Mouse (Mus musculus) kidney, postnatal 25 days (tissue): Measurements from ENCODE around the gene Ddx23.
A peak's percentile ranks its signal among the peaks of the same experiment; 100 is the strongest.

Experiments used
- DNase-seq, 2 experiments: peaks; one replicate each; pipeline ENCODE4 v3.0.0; 2021; ENCODE audit warnings: mixed read lengths in 2 of 2

Ddx23 gene

DNA sequence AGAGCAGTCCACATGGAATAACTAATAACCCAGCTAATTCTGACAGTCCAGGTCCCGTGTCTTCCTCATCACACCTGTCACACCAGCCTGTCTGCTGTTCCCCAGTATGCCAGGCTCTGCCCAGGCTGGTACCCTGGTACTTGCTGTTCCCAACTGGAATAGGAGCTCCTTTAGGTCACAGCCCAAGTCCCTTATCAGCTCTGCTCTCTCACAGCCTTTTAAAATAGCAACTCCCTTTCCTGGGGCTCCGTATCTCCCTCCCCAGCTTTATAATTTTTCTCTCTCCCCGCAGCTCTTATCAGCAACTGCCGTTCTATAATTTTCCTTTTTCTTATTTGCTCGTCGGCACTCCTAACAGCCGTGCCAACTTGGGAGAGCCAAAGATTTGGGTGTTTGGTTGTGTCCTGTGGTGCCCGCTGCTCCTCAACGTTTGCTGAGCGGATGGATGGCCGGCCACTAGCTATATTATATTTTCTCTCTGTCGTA is 56.6 kb downstream of the Ddx23 start:
- DNase-seq, result no peak

DNA sequence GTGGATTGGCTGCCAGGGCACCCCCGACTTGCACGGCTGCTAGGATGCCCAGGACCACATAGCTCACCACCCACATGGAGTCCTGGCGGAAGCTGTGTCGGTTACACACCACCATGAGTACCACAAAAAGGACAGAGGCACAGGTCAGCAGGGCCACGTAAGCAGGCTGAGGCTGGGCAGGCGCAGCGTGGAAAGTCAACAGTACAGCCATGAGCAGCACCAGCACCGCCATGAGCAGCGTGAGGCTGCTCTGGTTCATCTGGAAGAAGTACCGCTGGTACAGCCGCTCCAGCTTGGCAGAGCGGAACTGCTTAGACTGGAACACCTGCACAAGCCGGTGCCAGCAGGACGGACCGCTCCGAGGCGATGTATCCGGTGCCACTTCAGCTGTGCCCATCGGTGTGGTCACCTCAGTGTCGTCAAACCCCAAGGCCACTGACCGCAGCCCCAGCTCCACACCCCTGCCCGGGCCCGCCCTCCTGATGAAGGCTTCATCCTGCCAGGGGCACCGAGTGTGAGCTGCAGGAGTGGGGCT is 58.6 kb downstream of the Ddx23 start:
- peak; percentile 37 to 81 for DNase-seq

DNA sequence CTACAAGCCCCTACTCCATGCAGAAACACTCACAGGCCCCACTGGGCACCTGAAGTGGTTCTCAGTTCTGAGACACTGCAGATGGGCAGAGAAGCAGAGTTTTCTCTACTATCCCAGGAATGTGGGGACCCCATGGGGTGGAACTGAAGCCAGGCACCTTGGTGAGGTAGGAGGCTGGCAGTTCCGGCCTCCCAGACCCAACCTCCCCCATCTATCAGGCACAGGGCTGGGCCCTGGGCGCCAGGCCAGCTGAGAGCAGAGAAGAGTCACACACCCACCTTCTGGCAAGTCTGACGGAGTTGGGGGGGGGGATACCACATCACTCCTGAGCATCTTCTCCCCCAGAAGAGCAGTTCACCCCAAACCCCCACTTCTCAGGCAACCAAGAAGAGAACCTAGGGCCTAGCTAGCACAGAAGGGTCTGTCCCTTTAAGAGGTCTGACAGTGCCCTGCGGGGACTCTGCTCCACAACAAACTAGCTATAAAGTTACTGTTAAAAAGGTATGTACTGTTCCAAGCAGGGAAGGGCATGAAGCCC is 59.7 kb downstream of the Ddx23 start:
- peak; percentile 60 to 78 for DNase-seq

DNA sequence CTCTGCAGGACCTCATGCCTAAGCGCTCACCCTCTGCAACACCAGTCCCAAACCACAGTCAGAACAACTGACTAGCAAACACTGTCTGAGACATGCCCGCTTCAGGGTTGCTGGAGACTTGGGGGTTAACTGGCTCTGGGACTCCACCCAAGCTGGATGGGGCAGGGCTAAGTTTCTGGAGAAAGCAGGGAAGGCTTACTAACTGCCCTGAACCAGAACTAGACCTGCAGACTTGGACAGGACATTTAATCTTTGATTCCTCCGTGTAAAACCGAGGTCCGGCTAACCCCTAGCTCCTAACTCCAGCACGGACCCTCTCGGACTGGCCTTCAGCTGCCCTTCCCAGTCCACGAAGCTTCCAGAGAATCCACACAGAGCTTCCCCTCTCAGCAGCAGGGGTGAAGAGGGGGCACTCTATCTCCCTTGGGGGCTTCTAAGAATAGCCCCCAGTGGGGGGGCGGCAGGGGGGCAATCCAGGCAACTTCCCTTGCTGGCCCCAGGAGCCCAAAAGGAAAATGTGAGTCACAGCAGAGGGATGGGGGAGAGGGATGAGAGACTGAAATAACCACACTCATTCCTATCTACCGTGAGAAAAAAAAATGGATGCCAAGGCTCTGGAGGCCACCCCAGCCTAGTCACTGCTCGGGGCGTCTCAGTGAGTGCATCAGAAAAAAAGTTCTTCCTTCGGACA is 60.4 kb downstream of the Ddx23 start:
- peak; percentile 46 to 72 for DNase-seq

DNA sequence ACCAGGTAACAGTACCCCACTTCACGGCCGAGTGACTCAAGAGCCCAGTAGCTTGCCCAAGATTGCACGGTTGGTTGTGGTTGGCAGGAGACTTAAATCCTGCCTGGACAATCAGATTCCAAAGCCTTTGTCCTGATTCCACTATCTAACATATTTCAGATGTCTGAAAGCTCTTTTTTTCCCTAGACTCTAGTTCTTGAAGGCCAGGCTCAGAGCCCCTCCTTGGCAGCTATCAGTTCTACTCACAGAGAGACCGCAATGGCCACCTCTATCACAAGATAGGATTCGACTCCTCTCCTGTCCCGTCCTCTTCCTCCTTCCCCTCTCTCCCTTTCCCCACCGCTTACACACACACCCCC is 60.9 kb downstream of the Ddx23 start:
- peak in 1 of 2 experiments; percentile 37 for DNase-seq

DNA sequence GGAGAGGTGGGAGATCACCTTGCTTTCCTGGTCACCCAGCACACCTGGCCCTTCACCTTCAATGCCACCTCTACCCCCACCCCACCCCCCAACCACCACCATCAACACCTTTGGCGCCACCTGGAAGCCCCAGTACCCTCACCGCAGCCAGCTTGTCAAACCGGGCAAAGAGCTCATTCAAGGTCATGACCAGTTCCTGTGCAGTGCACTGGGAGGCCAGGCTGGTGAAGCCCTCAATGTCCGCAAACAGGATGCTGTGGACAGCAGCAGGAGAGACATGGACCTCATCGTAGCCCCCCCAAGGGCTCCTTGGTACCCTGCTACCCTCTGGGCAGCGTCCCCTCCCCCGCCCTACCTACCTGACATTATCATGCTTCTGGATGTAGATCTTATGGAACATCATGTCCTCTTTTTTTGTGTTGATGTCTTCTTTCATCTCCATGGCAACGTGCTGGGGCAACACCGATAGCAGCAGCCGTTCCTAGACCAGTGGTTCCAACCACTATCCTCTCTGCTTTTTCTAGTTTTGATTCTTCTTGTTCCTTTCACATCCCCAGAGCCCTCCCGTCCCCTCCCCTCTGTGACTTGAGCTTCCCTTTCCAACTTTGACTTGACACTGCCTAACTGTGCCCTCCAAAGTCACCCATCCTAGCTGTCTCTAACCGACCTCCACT is 62.5 kb downstream of the Ddx23 start:
- DNase-seq, result peak in 1 of 2 experiments; percentile 37

DNA sequence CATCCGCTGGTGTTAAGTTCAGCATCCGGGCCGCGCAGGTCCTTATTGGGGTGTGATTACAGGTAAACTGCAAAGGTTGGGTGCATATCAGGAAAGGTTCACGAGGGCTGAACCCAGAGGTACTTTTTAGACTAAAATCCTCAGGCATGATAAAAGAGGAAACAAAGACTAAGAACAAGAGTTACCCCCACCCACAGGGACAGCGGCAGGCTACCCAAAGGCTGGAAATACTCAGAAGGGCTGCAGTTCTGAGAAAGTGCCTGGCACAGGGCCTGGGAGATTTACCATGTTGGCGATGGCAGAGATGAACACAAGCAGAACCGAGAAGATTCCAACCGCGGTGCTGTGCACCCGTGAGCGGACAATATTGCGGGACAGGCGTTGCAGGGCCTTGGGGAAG is 66.1 kb downstream of the Ddx23 start:
- peak in 1 of 2 experiments; percentile 30 for DNase-seq
